Mouse (Mus musculus) urinary bladder, postnatal 36 days (tissue): ENCODE data around the gene Slc25a25.

ENCODE experiments used
- DNase-seq, 2 experiments: peaks; one replicate each; pipeline ENCODE4 v3.0.0; 2022; ENCODE audit warnings: low spot score in 2 of 2, mixed read lengths in 1 of 2

Slc25a25 gene

GRCm38 (mm10) chr2:32459657-32460056 lies 8.4 kb upstream of the Slc25a25 start:
- DNase-seq = no peak

GRCm38 (mm10) chr2:32458300-32458699 lies 7.1 kb upstream of the Slc25a25 start:
- peak in 1 of 2 experiments; percentile 47 for DNase-seq

GRCm38 (mm10) chr2:32455101-32455500 lies 3.9 kb upstream of the Slc25a25 start:
- DNase-seq = no peak

DNA sequence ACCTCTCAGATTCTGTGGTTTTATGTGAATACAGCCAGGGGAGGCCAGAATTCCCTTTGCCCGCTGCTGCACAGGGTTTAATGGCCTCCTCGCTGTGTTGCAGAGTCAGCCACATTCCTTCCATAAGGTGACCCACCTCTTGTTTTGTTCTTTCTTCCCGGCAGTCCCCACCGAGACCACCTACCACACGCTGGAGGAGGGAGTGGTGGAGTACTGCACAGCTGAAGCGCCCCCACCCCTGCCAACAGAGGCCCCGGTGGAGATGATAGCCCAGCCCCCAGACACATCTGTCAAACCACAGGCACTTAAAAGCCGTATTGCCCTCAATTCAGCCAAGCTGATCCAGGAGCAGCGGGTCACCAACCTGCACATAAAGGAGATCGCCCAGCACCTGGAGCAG lies 3.4 kb upstream of the Slc25a25 start:
- no peak for DNase-seq

- DNase-seq = peak in 1 of 2 experiments; percentile 43
Measured at GRCm38 (mm10) chr2:32453641-32454303, 2.5 kb upstream of the Slc25a25 start.

DNA sequence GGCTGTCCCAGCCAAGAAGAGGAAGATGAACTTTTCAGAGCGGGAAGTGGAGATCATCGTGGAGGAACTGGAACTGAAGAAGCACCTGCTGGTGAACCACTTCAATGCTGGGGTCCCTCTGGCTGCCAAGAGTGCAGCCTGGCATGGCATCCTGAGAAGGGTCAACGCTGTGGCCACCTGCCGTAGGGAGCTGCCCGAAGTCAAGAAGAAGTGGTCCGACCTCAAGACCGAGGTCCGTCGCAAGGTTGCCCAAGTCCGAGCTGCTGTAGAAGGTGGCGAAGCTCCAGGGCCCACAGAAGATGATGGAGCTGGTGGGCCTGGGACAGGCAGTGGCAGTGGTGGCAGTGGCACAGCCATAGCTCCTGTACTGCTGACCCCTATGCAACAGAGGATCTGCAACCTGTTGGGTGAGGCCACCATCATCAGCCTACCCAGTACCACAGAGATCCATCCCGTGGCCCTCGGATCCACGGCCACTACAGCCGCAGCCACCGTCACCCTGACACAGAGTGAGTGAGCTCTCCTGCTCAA lies 1.3 kb upstream of the Slc25a25 start:
- DNase-seq = no peak

- peak; percentile 99 for DNase-seq
Measured at GRCm38 (mm10) chr2:32451870-32452372, 676 bp upstream of the Slc25a25 start.

- no peak for DNase-seq
Measured at GRCm38 (mm10) chr2:32449761-32450754, 1.2 kb downstream of the Slc25a25 start, which contains the start of gene Naif1. Gene Naif1, plus strand, starts transcription at chr2:32450457.

DNA sequence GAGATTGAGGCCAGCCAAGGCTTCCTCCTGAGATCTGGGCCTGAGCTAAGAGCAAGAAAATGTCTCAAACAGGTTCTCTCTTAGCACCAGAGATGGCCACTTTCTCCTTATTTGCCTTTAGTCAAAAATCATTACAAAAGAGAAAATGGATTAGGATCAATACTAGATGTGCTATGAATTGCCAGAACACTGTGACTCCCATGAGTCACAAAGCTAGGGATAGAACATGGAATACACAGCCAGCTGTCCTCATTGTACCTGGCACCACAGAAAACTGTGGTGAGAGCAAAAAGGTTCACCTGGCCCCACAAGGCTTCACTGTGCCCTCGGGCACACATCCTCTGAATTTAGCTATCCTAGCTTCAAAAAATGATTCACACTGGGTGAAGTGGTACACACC lies 2.8 kb downstream of the Slc25a25 start:
- DNase-seq = no peak

- DNase-seq = no peak
Measured at GRCm38 (mm10) chr2:32447264-32447936, 3.8 kb downstream of the Slc25a25 start.

GRCm38 (mm10) chr2:32445535-32445934 lies 5.7 kb downstream of the Slc25a25 start:
- no peak for DNase-seq

- DNase-seq = no peak
Measured at GRCm38 (mm10) chr2:32441550-32441949, 9.7 kb downstream of the Slc25a25 start.

- DNase-seq = no peak
Measured at GRCm38 (mm10) chr2:32440632-32441031, 10.6 kb downstream of the Slc25a25 start.

DNA sequence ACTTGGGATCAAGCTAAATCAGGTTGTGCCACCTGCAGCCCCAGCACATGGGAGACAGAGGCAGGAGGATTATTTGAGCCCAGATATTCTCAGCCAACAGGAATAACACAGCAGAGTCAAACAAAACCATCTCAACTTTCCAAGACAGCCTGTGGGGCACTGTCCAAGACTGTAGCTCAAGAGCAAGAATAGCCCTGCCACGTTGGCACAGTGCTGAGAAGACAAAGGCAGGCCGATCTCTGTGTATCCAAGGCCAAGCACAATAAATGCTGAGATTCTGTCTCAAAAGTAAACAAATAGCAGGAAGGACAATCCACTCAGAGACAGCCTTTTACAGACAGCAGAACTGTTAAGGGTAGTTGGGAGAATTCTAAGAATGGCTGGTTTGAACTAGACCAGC lies 11.1 kb downstream of the Slc25a25 start:
- no peak for DNase-seq

GRCm38 (mm10) chr2:32439177-32439576 lies 12.1 kb downstream of the Slc25a25 start:
- DNase-seq = no peak

DNA sequence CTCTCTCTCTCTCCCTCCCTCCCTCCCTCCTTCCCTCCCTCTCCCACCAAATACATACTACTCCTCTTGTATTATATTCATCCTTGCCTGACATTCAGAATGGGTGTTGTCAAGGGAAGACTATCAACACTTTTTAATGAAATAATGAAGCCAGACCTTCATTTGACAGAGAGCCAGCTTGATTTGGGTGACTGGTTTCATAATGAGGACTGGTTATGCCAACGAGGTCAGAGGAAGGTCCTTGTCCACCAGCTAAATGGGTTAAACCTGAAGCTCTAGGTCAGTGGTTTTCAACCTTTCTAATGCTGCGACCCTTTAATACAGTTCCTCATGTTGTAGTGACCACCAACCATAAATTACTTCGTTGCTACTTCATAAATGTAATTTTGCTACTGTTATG lies 12.5 kb downstream of the Slc25a25 start:
- DNase-seq = no peak

DNA sequence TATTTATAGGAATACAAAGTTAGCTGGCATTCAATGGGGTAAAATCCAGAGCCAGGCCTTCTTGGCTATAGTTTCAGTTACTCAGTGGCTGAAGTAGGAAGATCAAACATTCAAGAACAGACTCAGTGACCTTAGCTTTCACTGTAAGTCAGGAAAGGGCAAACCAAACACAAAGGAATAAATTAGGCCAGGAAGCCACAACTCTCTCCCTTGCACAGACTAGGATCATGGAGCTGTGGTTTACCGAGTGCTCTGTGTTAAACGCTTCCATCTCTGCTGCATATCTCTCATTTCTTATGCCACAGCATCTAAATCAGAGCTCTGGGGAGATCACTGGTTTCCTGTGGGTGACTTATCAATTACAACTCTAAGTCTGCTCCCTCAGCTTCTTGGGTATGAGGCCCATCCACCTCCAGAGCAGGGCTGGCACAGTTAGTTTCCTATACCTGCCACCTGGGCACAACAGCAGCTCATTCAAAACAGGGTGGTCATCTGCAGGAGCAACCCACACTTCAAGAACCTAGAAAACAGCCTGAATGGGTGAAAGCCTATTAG lies 13.6 kb downstream of the Slc25a25 start:
- DNase-seq = no peak

- DNase-seq = no peak
Measured at GRCm38 (mm10) chr2:32436686-32437372, 14.4 kb downstream of the Slc25a25 start.

DNA sequence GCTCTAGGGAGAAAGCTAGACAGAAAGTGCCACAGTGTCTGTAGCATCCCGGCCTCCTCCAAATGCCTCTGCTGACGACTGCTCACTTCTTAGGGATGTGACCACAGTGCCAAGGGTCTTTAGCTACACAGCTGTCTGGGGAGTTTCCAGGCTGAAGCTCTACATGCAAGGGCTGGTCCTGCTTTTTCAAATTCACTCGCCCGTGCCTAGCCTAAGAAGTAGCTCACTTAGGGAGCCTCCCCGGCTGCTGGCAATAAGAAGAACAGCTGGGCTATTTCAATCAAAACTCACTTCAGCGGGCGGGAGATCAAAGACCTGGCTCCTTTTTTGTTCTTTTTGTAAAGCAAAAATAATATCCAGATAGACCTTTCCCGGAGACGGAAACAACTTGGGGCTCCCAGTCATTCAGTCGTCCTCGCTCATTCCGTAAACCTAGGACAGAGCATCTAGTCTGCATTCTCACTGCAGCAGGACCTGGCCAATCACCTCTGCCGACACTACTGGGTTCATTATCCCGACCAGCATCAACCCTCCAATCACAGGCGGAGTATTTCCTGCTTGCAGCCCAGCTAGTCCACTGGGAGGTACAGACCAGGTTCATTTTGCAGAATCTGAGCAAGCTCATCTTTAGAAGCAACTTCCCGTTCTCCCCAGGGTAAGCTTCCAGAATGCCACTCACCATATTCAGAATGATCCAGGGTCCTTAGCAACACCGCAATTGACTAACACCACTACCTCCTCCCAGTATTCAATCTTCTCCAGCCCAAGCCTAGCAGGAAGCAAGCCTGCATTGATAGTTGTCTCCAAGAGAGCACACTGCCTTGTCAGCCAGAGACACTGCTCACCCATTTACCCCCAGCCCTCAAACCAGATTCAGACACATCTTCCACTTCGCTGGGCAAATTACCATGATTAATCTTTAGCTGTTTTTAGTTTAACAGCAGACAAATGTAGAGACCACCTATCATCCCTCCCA lies 20.3 kb downstream of the Slc25a25 start:
- DNase-seq = peak; percentile 39 to 69
